Mouse (Mus musculus) central nervous system, embryonic 11.5 days (tissue): Measurements from ENCODE around the gene Phf11a. TPM values are rescaled to one million over a fixed set of nuclear protein-coding genes. Genes with fewer than 3 reads are reported as not detected.

Experiments
- polyA plus RNA-seq: library from polyadenylated mRNA; depleted of rRNA; stranded (reverse); fragments of >200 nt; gene quantifications from 2 replicates; pipeline ENCODE4 v1.2.3, GENCODE M21; 2012; rRNA removed

Gene Phf11a
- polyA plus RNA-seq: not detected in 2 replicates

DNA sequence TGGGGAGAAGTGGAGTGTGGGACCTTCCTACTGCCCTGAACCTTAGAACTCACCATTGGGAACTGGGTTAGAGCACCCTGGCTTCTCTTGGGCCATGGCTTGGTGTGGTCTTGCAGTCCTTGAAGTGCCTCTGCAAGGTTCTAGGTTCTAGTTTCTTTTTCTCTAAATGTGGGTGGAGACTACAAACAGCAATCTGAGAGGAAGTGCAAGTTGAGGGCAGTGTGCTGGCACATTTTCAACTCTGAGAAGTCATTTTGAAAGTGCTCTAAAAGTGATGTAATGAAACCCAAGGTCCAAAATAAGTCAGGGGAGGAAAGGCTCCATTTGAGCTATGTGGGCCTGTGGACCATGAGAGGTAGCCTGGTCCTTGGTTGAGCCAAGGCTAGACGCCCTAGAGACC, at the start of gene Phf11a:
TSS of gene Phf11a (minus strand) at position 132 of the 400 bp plus-strand sequence.

DNA sequence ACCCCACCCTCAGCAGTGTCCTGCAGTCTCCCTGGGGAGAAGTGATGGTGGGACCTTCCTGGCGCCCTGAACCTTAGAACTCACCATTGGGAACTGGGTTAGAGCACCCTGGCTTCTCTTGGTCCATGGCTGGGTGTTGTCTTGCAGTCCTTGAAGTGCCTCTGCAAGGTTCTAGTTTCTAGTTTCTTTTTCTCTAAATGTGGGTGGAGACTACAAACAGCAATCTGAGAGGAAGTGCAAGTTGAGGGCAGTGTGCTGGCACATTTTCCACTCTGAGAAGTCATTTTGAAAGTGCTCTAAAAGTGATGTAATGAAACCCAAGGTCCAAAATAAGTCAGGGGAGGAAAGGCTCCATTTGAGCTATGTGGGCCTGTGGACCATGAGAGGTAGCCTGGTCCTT, 43.9 kb upstream of the Phf11a start, which contains the start of gene Phf11b:
TSS of gene Phf11b (minus strand) at position 163 of the 400 bp plus-strand sequence.

DNA sequence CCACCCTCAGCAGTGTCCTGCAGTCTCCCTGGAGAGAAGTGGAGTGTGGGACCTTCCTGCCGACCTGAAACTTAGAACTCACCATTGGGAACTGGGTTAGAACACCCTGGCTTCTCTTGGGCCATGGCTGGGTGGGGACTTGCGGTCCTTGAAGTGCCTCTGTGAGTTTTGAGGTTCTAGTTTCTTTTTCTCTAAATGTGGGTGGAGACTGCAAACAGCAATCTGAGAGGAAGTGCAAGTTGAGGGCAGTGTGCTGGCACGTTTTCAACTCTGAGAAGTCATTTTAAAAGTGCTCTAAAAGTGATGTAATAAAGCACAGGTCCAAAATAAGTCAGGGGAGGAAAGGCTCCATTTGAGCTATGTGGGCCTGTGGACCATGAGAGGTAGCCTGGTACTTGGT, 37.3 kb downstream of the Phf11a start, which contains the start of gene Gm6904:
TSS of gene Gm6904 (minus strand) at position 161 of the 400 bp plus-strand sequence.

Other genes with a start within 250 kb of the Phf11a start
- not detected in 2 replicates for gene 1700129C05Rik, start 154.6 kb downstream of the Phf11a start, polyA plus RNA-seq
- not detected in 2 replicates for gene Gm5142, start 118.8 kb downstream of the Phf11a start, polyA plus RNA-seq
- gene Rcbtb1, start 96.3 kb downstream of the Phf11a start, polyA plus RNA-seq: 53.0 and 79.3 TPM in 2 replicates
- not detected in 2 replicates for gene Gm6904, start 37.3 kb downstream of the Phf11a start, polyA plus RNA-seq
- 0.16 and 0.21 TPM in 2 replicates for gene Phf11b, start 43.8 kb upstream of the Phf11a start, polyA plus RNA-seq
- 0.34 and 0.43 TPM in 2 replicates for gene Phf11d, start 67.9 kb upstream of the Phf11a start, polyA plus RNA-seq
- 1.0 and 2.2 TPM in 2 replicates for gene Phf11c, start 97.9 kb upstream of the Phf11a start, polyA plus RNA-seq
- gene Setdb2, start 143.4 kb upstream of the Phf11a start, polyA plus RNA-seq: 7.5 and 10.4 TPM in 2 replicates
- 15.9 and 18.1 TPM in 2 replicates for gene Cab39l, start 143.4 kb upstream of the Phf11a start, polyA plus RNA-seq